Mouse (Mus musculus) gastrocnemius, postnatal 36 days (tissue): ENCODE results near the gene Cox8c. TPM values are rescaled to one million over a fixed set of nuclear protein-coding genes. Genes with fewer than 3 reads are reported as not detected.

Experiments used
- DNase-seq, 2 experiments: peaks; one replicate each; pipeline ENCODE4 v3.0.0; 2022
- intact Hi-C: fragments of 180-260 bp; cut with DNase I; formaldehyde crosslinking; loops from one replicate; pipeline ENCODE4 v1.15.1; 2025
- long read RNA-seq, 2 experiments: library from polyadenylated mRNA; stranded (forward); transcript quantifications; one replicate each; pipeline ENCODE4 v2.0.0; 2021
- total RNA-seq, 2 experiments: library from RNA; stranded (reverse); gene quantifications; 2 replicates each; pipeline ENCODE4 v1.2.3; 2021

The Cox8c gene
- not detected for total RNA-seq
- long read RNA-seq, experiment 1: 0 reads
- long read RNA-seq, experiment 2: 0 reads

- intact Hi-C loops: no loop called here
- DNase-seq: no peak
Measured at GRCm38 (mm10) chr12:102899091-102899490, at the start of gene Cox8c. Gene Cox8c (plus strand): TSS chr12:102899316.

GRCm38 (mm10) chr12:102860806-102861205 lies 38.3 kb upstream of the Cox8c start:
- DNase-seq: no peak
- intact Hi-C loops: no loop called here

GRCm38 (mm10) chr12:102869802-102870201 lies 29.3 kb upstream of the Cox8c start:
- intact Hi-C loops: no loop called here

GRCm38 (mm10) chr12:102870527-102870926 lies 28.6 kb upstream of the Cox8c start:
- no peak for DNase-seq
- intact Hi-C loops: no loop called here

More at GRCm38 (mm10) chr12:102869802-102870201, 29.3 kb upstream of the Cox8c start:
- DNase-seq: no peak

GRCm38 (mm10) chr12:102877301-102878030 lies 21.6 kb upstream of the Cox8c start:
- intact Hi-C loops: loop anchor here (2.0 kb wide), 1 partner anchor 119 kb away; the partner anchor contains the start of gene Gm20604
- peak; percentile 6 to 29 for DNase-seq

GRCm38 (mm10) chr12:102878031-102878823 lies 20.9 kb upstream of the Cox8c start, which contains the start of gene Btbd7:
Gene Btbd7 (minus strand): TSS chr12:102878471.
- peak; percentile 94 to 97 for DNase-seq
- intact Hi-C loops: no loop called here

GRCm38 (mm10) chr12:102878901-102879300 lies 20.2 kb upstream of the Cox8c start:
- intact Hi-C loops: no loop called here
- no peak for DNase-seq

GRCm38 (mm10) chr12:102885735-102886134 lies 13.4 kb upstream of the Cox8c start:
- intact Hi-C loops: loop anchor here (10.0 kb wide), 1 partner anchor 169 kb away; no protein-coding TSS in a partner anchor
- no peak for DNase-seq

- no peak for DNase-seq
- intact Hi-C loops: loop anchor here (10.0 kb wide), 1 partner anchor 167 kb away; no protein-coding TSS in a partner anchor
Measured at GRCm38 (mm10) chr12:102887366-102887765, 11.8 kb upstream of the Cox8c start.

- intact Hi-C loops: loop anchor here (10.0 kb wide), 1 partner anchor 166 kb away; no protein-coding TSS in a partner anchor
Measured at GRCm38 (mm10) chr12:102888568-102888967, 10.5 kb upstream of the Cox8c start.

GRCm38 (mm10) chr12:102908191-102908590 lies 9.1 kb downstream of the Cox8c start:
- intact Hi-C loops: no loop called here
- no peak for DNase-seq

More at GRCm38 (mm10) chr12:102888568-102888967, 10.5 kb upstream of the Cox8c start:
- DNase-seq: no peak

- intact Hi-C loops: no loop called here
- DNase-seq: no peak
Measured at GRCm38 (mm10) chr12:102916073-102916472, 17.0 kb downstream of the Cox8c start.

GRCm38 (mm10) chr12:102929764-102930163 lies 30.6 kb downstream of the Cox8c start:
- DNase-seq: no peak
- intact Hi-C loops: no loop called here

- intact Hi-C loops: no loop called here
- no peak for DNase-seq
Measured at GRCm38 (mm10) chr12:102930335-102930734, 31.2 kb downstream of the Cox8c start.

GRCm38 (mm10) chr12:102930789-102931188 lies 31.7 kb downstream of the Cox8c start:
- no peak for DNase-seq
- intact Hi-C loops: no loop called here

GRCm38 (mm10) chr12:102935892-102936291 lies 36.8 kb downstream of the Cox8c start:
- DNase-seq: no peak
- intact Hi-C loops: no loop called here

GRCm38 (mm10) chr12:102945571-102945970 lies 46.5 kb downstream of the Cox8c start:
- DNase-seq: no peak
- intact Hi-C loops: no loop called here

- DNase-seq: no peak
- intact Hi-C loops: no loop called here
Measured at GRCm38 (mm10) chr12:102947826-102948225, 48.7 kb downstream of the Cox8c start.

- peak; percentile 4 to 13 for DNase-seq
- intact Hi-C loops: no loop called here
Measured at GRCm38 (mm10) chr12:102948778-102949394, 49.8 kb downstream of the Cox8c start, which contains the start of gene Unc79. Gene Unc79 (plus strand): TSS chr12:102948859.

- intact Hi-C loops: no loop called here
- peak in 1 of 2 experiments; percentile 9 for DNase-seq
Measured at GRCm38 (mm10) chr12:102949395-102950208, 50.5 kb downstream of the Cox8c start.
